Mouse (Mus musculus): ENCODE data around the gene Gpr4.

GRCm38 (mm10) chr7:19252078-19252477, 39.7 kb downstream of the Gpr4 start:
- TF ChIP-seq FLI1 (IDR thresholded peaks at IDR 0.05; ENCODE audit: low read length) (no peak), GATA1 (IDR thresholded peaks at IDR 0.05; ENCODE audit: borderline replicate concordance, low read length) (no peak)

Data from megakaryocyte, embryonic 14.5 days (primary cell).